Mouse (Mus musculus): Measurements from ENCODE around the gene Wdfy2.

DNA sequence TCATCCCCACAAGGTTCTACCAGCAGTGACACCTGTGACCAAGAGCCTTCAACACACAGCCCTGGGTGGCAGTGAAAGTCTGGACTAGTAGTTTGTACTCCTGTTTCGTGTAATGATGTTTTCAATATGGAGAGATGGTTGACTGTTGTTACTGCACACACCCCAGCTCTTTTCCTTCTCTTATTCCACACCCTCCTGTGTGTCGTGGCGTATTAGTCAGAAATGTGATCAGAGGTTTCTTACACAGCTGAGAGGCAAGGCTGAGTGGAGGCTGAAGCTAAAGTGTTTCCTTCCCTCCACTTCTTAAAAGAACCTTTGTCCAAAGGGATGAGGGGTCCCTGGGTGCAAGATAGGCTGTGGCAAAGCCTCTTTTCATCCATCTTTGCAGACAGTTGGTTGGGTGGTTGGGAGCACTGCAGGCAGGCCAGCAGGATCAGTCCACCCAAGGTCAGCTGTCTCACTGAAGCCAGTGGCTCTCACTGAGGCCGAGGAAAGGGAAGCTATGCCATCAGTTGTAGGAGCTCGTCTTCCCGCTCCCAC is 77.7 kb downstream of the Wdfy2 start:
- no peak for TF ChIP-seq RCOR1 (IDR thresholded peaks at IDR 0.05; ENCODE audit: low read depth, low read length)
- no peak for TF ChIP-seq ZMIZ1 (IDR thresholded peaks at IDR 0.05; ENCODE audit: low read depth, low read length)
- no peak for TF ChIP-seq ETS1 (IDR thresholded peaks at IDR 0.05; ENCODE audit: low read depth, low read length)

Data from MEL (cell line).